Mouse (Mus musculus) embryonic fibroblast, embryonic 13.5 days (primary cell): ENCODE results near the gene Tmem223. TPM values are rescaled to one million over a fixed set of nuclear protein-coding genes. Genes with fewer than 3 reads are reported as not detected.

ENCODE experiments used
- H3K27ac ChIP-seq: 2 replicates; pipeline ENCODE4 v1.5.1; 2012; ENCODE audit warnings: low read length, control low read depth, inconsistent platforms; ENCODE audit not compliant: insufficient read depth
- H3K4me1 ChIP-seq: 2 replicates; pipeline ENCODE4 v1.6.1; 2011; ENCODE audit warnings: low read length; ENCODE audit not compliant: control insufficient read depth, insufficient read depth
- H3K4me3 ChIP-seq: 2 replicates; pipeline ENCODE4 v1.5.1; 2011; ENCODE audit warnings: mild to moderate bottlenecking, control low read depth, low read length; ENCODE audit not compliant: insufficient read depth
- CTCF ChIP-seq: IDR thresholded peaks from 2 replicates; pipeline ENCODE4 v1.5.1; 2011; ENCODE audit warnings: mild to moderate bottlenecking, control low read depth, low read length, moderate library complexity, borderline replicate concordance; ENCODE audit not compliant: insufficient read depth
- POLR2A ChIP-seq: IDR thresholded peaks from 2 replicates; pipeline ENCODE4 v1.6.1; 2011; ENCODE audit warnings: low read depth, mild to moderate bottlenecking, control low read depth, low read length, moderate library complexity
- polyA plus RNA-seq: library from polyadenylated mRNA; stranded (reverse); fragments of >200 nt; gene quantifications from 2 replicates; pipeline ENCODE4 v1.2.4, GENCODE M21; 2011; ENCODE audit warnings: low read depth; ENCODE audit not compliant: missing spikeins, insufficient read length

Tmem223 gene
- polyA plus RNA-seq, 1 experiment = 36.7 TPM

GRCm38 (mm10) chr19:8763276-8763675 lies 7.5 kb upstream of the Tmem223 start:
- Histone ChIP-seq H3K27ac (no peak overlapping the region), H3K4me3 (no peak overlapping the region), H3K4me1 (0 out of 2 replicates have a peak, but pooled peaks cover 2% of the 10 kb centered on the region)
- TF ChIP-seq CTCF (no peak), POLR2A (no peak)

- no peaks in the 10 kb centered on the region for H3K4me1 ChIP-seq
- H3K27ac ChIP-seq = no peak overlapping the region
- TF ChIP-seq POLR2A (no peak), CTCF (no peak)
- H3K4me3 ChIP-seq = no peak overlapping the region
Observed at GRCm38 (mm10) chr19:8765562-8765961, 5.2 kb upstream of the Tmem223 start.

DNA sequence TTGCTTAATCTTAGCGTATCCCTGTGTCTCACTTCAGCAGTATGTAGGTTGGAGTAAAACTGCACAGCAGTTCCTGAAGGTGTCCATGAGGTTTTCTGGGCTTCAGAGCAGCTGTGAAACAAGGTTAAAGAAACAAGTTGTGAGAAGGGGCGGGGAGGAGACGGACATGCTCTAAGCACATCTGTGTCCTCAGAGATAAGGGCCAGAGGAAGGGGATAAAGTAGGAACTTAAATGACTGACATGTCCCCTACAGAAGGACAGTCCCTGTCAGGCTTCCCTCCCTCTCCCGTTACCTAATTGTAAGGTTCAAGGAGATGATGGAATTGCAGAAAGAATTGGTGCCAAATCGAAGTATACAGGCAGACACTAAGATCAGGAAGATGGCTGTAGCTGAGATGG lies 2.2 kb downstream of the Tmem223 start:
- Histone ChIP-seq H3K27ac (no peak overlapping the region), H3K4me3 (no peak overlapping the region), H3K4me1 (no peaks in the 10 kb centered on the region)
- TF ChIP-seq CTCF (no peak), POLR2A (no peak; the same call in 1 of the 2 replicates)

DNA sequence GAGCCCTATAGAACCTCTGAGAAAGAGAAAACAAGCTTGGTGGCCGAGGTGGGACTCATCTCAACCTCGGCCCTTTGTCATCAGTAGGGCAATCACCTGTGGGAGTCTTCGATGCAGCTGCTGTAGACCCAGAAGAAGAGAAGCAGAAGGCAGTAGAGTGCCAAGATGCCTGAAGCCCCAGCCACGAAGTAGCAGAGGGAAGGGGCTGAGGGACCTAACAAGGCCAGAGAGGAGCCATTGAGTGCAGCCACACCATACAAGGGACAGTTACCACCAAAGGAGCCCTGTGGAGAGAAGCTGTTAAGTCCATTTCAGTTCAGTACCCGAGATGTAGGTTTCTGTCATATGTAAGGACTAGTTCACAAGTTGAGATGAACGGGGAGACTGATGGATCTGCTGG lies 2.6 kb downstream of the Tmem223 start:
- TF ChIP-seq POLR2A (0 out of 2 replicates have a peak, but pooled peaks have one; percentile 4), CTCF (no peak)
- peak overlapping the region; percentile 30 for H3K4me3 ChIP-seq
- no peak overlapping the region; the same call in 1 of the 2 replicates for H3K27ac ChIP-seq
- no peaks in the 10 kb centered on the region for H3K4me1 ChIP-seq

- TF ChIP-seq POLR2A (peak; percentile 95), CTCF (no peak)
- peak within 1 kb of the TSS; percentile 72 for H3K4me3 ChIP-seq
- H3K27ac ChIP-seq = peak within 1 kb of the TSS; percentile 86
- no peaks in the 10 kb centered on the region for H3K4me1 ChIP-seq
Observed at GRCm38 (mm10) chr19:8774086-8774835, 3.5 kb downstream of the Tmem223 start, which contains the start of gene Tmem179b. TSS of gene Tmem179b (minus strand) at chr19:8774467.

DNA sequence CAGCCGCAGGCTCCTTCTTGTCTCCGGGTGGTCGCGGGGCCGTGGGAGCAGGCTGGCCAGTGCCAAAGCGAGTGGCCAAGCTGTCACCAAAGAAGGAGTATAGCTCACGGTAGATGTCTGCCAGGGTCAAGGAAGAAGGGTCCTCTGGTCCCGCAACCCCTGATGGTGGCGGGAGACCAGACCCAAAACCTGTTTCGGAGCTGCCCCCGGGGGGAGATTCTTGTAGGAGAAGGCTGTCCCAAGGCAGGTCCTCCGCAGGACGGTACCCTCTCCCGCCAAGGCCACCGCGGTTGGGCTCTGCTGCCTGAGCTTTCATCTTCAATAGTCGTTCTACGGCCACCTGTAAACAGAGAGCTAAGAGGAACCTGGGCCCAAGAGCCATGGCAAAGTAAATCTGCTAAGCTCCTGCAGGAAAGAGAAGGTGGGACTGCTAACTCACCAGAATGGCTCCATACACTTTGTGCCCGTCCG lies 4.2 kb downstream of the Tmem223 start:
- TF ChIP-seq POLR2A (0 out of 2 replicates have a peak, but pooled peaks have one; percentile 25), CTCF (no peak)

DNA sequence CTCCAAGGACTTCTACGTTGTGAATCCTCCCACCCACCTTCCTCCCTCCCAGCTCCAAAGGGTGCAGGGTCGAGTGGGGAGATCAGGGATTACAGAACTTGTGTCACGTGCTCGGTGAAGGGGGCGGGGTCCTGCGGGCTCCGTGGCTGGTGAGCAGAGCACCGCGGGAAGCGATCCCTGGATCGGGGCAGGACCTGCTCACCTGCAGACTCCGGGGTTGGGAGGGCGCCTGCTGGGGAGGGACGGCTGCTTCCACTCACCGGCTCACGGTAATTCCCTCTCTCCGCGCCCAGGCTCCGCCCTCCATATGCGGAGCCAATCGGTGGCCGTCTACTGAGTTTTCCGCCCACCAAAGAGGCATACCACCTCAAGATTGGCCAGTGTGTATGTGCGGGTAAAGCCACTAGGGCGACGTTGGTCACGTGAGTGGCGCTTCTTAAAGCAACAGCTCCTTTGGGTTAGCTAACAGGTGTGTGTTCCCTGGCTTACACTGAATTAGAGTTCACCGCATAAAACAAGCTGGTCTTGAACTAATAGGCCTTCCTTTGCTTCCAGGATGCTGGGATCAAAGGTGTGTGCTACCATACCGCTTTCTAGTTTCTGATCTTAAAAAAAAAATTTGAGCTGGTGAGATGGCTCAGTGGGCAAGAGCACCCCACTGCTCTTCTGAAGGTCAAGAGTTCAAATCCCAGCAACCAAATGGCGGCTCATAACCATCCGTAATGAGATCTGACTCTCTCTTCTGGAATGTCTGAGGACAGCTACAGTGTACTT lies 15.4 kb downstream of the Tmem223 start, which contains the start of gene Taf6l:
Gene Taf6l (minus strand): TSS at position 410 of the 774 bp plus-strand sequence.
- Histone ChIP-seq H3K4me1 (no peaks in the 10 kb centered on the region; the same call in 1 of the 2 replicates), H3K4me3 (peak within 1 kb of the TSS; percentile 76), H3K27ac (no peak within 1 kb of the TSS)
- TF ChIP-seq POLR2A = peak; percentile 51
- TF ChIP-seq CTCF = no peak

More for the DNA sequence above, 4.2 kb downstream of the Tmem223 start:
- peak overlapping the region; percentile 86 for H3K27ac ChIP-seq
- H3K4me3 ChIP-seq = peak overlapping the region; percentile 72
- no peaks in the 10 kb centered on the region for H3K4me1 ChIP-seq

- no peak for TF ChIP-seq POLR2A
- Histone ChIP-seq H3K27ac (no peak overlapping the region), H3K4me3 (no peak overlapping the region), H3K4me1 (no peaks in the 10 kb centered on the region; the same call in 1 of the 2 replicates)
Observed at GRCm38 (mm10) chr19:8788521-8788920, 17.7 kb downstream of the Tmem223 start.

- TF ChIP-seq CTCF = no peak
- Histone ChIP-seq H3K4me3 (no peak overlapping the region), H3K27ac (no peak overlapping the region), H3K4me1 (no peaks in the 10 kb centered on the region; the same call in 1 of the 2 replicates)
Observed at GRCm38 (mm10) chr19:8789171-8789570, 18.4 kb downstream of the Tmem223 start.
